Mouse (Mus musculus): ENCODE results near the gene Duoxa1. TPM values are rescaled to one million over a fixed set of nuclear protein-coding genes. Genes with fewer than 3 reads are reported as not detected.
"Not testable (repeated sequence)": the region's sequence is repeated elsewhere in the genome, so short reads cannot be mapped to it uniquely, and the experiment has no call there.

Duoxa1 gene
- total and polyA plus RNA-seq, 2 experiments from 2014 or later = 0.41 TPM; not detected in 1

- peaks cover 13% of the 10 kb centered on the region for H3K36me3 ChIP-seq (ENCODE audit: insufficient read depth, low read length)
- no peak for ATAC-seq (ENCODE audit: low FRiP score)
- H3K27ac ChIP-seq (ENCODE audit: low read depth, low read length) = peak overlapping the region; percentile 69
- H3K4me3 ChIP-seq (ENCODE audit: low read depth, low read length) = no peak overlapping the region
- H3K9me3 ChIP-seq (ENCODE audit: low read length) = no peaks in the 10 kb centered on the region
- no peak for TF ChIP-seq CTCF (IDR thresholded peaks at IDR 0.05)
- H3K4me2 ChIP-seq (ENCODE audit: low read depth, low read length, poor library complexity, severe bottlenecking) = no peak overlapping the region
- DNase-seq (ENCODE audit: low spot score) = peak; percentile 42
- WGBS = 53% methylated on average over 5 of the region's 5 CpGs
- H3K4me1 ChIP-seq (ENCODE audit: insufficient read depth, low read length) = peaks cover 20% of the 10 kb centered on the region
- H3K27me3 ChIP-seq (ENCODE audit: insufficient read depth, low read length) = no peaks in the 10 kb centered on the region
- no peak overlapping the region for H3K9ac ChIP-seq (replicated peaks; ENCODE audit: low read length, poor library complexity, severe bottlenecking)
These were observed 37.8 kb upstream of the Duoxa1 start for GRCm38 (mm10) chr2:122351156-122351930.

- Histone ChIP-seq H3K27ac (ENCODE audit: low read depth, low read length) (peak overlapping the region; percentile 98), H3K9me3 (ENCODE audit: low read length) (no peaks in the 10 kb centered on the region), H3K4me1 (ENCODE audit: insufficient read depth, low read length) (peaks cover 20% of the 10 kb centered on the region), H3K36me3 (ENCODE audit: insufficient read depth, low read length) (no peaks in the 10 kb centered on the region; the same call in 1 of the 2 replicates), H3K4me3 (ENCODE audit: low read depth, low read length) (peak overlapping the region; percentile 49), H3K9ac (replicated peaks; ENCODE audit: low read length, poor library complexity, severe bottlenecking) (peak overlapping the region; percentile 88), H3K4me2 (ENCODE audit: low read depth, low read length, poor library complexity, severe bottlenecking) (peak overlapping the region; percentile 74), H3K27me3 (ENCODE audit: insufficient read depth, low read length) (no peaks in the 10 kb centered on the region)
- ATAC-seq (ENCODE audit: low FRiP score) = peak; percentile 53
- TF ChIP-seq CTCF (IDR thresholded peaks at IDR 0.05) = no peak
- 6% methylated on average over 14 of the region's 14 CpGs for WGBS
- DNase-seq (ENCODE audit: low spot score) = no peak
These were observed 35.7 kb upstream of the Duoxa1 start for GRCm38 (mm10) chr2:122349136-122349785.

- Histone ChIP-seq H3K27me3 (ENCODE audit: insufficient read depth, low read length) (no peaks in the 10 kb centered on the region), H3K36me3 (ENCODE audit: insufficient read depth, low read length) (no peaks in the 10 kb centered on the region; the same call in 1 of the 2 replicates), H3K9ac (replicated peaks; ENCODE audit: low read length, poor library complexity, severe bottlenecking) (peak overlapping the region; percentile 88), H3K4me3 (ENCODE audit: low read depth, low read length) (peak overlapping the region; percentile 49), H3K4me2 (ENCODE audit: low read depth, low read length, poor library complexity, severe bottlenecking) (peak overlapping the region; percentile 74), H3K27ac (ENCODE audit: low read depth, low read length) (peak overlapping the region; percentile 98), H3K4me1 (ENCODE audit: insufficient read depth, low read length) (peaks cover 20% of the 10 kb centered on the region), H3K9me3 (ENCODE audit: low read length) (no peaks in the 10 kb centered on the region)
- under 1% methylated on average over 50 of the region's 63 CpGs for WGBS
- peak; percentile 80 for TF ChIP-seq CTCF (IDR thresholded peaks at IDR 0.05)
- ATAC-seq (ENCODE audit: low FRiP score) (peak; percentile 82), DNase-seq (ENCODE audit: low spot score) (peak; percentile 91)
These were observed 35.1 kb upstream of the Duoxa1 start for GRCm38 (mm10) chr2:122348531-122349131.

- Histone ChIP-seq H3K36me3 (ENCODE audit: insufficient read depth, low read length) (no peaks in the 10 kb centered on the region; the same call in 1 of the 2 replicates), H3K4me1 (ENCODE audit: insufficient read depth, low read length) (peaks cover 20% of the 10 kb centered on the region), H3K27ac (ENCODE audit: low read depth, low read length) (no peak overlapping the region), H3K9ac (replicated peaks; ENCODE audit: low read length, poor library complexity, severe bottlenecking) (no peak overlapping the region), H3K4me3 (ENCODE audit: low read depth, low read length) (no peak overlapping the region), H3K27me3 (ENCODE audit: insufficient read depth, low read length) (no peaks in the 10 kb centered on the region), H3K4me2 (ENCODE audit: low read depth, low read length, poor library complexity, severe bottlenecking) (no peak overlapping the region), H3K9me3 (ENCODE audit: low read length) (no peaks in the 10 kb centered on the region)
- TF ChIP-seq CTCF (IDR thresholded peaks at IDR 0.05) = no peak
- no peak for DNase-seq (ENCODE audit: low spot score)
- 98% methylated on average over 3 of the region's 3 CpGs for WGBS
- ATAC-seq (ENCODE audit: low FRiP score) = no peak
These were observed 33.7 kb upstream of the Duoxa1 start for GRCm38 (mm10) chr2:122347257-122347656.

GRCm38 (mm10) chr2:122346164-122346563 is 32.6 kb upstream of the Duoxa1 start:
- not testable (repeated sequence) for DNase-seq (ENCODE audit: low spot score); H3K4me3 ChIP-seq (ENCODE audit: low read depth, low read length); H3K4me2 ChIP-seq (ENCODE audit: low read depth, low read length, poor library complexity, severe bottlenecking); H3K27me3 ChIP-seq (ENCODE audit: insufficient read depth, low read length); H3K9me3 ChIP-seq (ENCODE audit: low read length); ATAC-seq (ENCODE audit: low FRiP score); H3K27ac ChIP-seq (ENCODE audit: low read depth, low read length); H3K36me3 ChIP-seq (ENCODE audit: insufficient read depth, low read length); H3K9ac ChIP-seq (replicated peaks; ENCODE audit: low read length, poor library complexity, severe bottlenecking)
- 98% methylated on average over 6 of the region's 6 CpGs for WGBS
- peaks cover 16% of the 10 kb centered on the region; the same call in 1 of the 2 replicates for H3K4me1 ChIP-seq (ENCODE audit: insufficient read depth, low read length)

All from midbrain, postnatal 0 days (tissue).